Mouse (Mus musculus) stomach, postnatal 0 days (tissue): ENCODE measurements around the gene Rims3.

Experiments
- CTCF ChIP-seq: IDR thresholded peaks from 2 replicates; pipeline ENCODE4 v1.5.1; 2016; ENCODE audit warnings: antibody characterized with exemption, low read depth, mild to moderate bottlenecking, moderate library complexity
- EP300 ChIP-seq: optimal IDR thresholded peaks from 2 replicates; pipeline ENCODE3; 2016; ENCODE audit warnings: antibody characterized with exemption

- TF ChIP-seq CTCF (no peak), EP300 (no peak)
Measured at GRCm38 (mm10) chr4:120855360-120856060, 894 bp downstream of the Rims3 start.
